Mouse (Mus musculus) embryonic fibroblast, embryonic 13.5 days (primary cell): Measurements from ENCODE around the gene Map4k1.

Source experiments
- CTCF ChIP-seq: IDR thresholded peaks from 2 replicates; pipeline ENCODE4 v1.5.1; 2011; ENCODE audit warnings: mild to moderate bottlenecking, control low read depth, low read length, moderate library complexity, borderline replicate concordance; ENCODE audit not compliant: insufficient read depth
- POLR2A ChIP-seq: IDR thresholded peaks from 2 replicates; pipeline ENCODE4 v1.6.1; 2011; ENCODE audit warnings: low read depth, mild to moderate bottlenecking, control low read depth, low read length, moderate library complexity

DNA sequence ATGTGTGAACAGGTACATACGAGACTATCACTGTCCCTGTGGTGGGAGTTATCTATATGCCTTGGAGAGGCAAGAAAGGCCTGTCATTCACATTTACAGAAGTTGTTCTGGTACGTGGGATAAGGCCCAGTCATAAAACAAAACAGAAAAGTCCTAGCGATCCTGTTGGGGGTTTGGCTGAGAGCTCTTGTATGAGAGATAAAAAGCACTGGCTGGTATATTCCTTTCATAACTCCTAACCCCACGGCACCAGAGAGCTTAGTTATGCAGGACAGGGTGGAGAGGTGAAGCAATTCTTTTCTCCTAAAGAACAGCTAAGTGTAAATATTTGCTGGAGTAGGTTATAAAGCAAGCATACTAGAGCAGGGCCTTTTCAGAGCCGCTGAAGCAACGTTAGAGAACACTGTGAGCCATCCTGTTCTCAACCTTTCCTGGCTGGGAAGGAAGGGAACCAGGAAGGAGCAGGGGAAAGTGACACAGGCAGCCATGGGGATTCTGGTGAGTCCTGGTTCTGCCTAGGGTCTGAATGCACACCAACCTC, 22.3 kb upstream of the Map4k1 start:
- TF ChIP-seq CTCF (no peak), POLR2A (no peak)
